Mouse (Mus musculus) midbrain, embryonic 14.5 days (tissue): ENCODE measurements at regions not wholly inside any gene's neighbourhood (a gene's known extent, or its start where the extent isn't known, plus 50 kb on each side); places are given as distances from the start of the nearest gene placed in this dataset.
A peak's percentile ranks its signal among the peaks of the same experiment; 100 is the strongest.

Experiments
- ATAC-seq: fragments of 200-750 bp; cut with Nextera tagmentation; 2 replicates; pipeline ENCODE4 v1.8.0; 2017; ENCODE audit warnings: moderate number of reproducible peaks, moderate library complexity; ENCODE audit not compliant: low FRiP score, low TSS enrichment
- DNase-seq: peaks from one replicate; pipeline ENCODE4 v3.0.0-alpha.2; 2015
- H3K27ac ChIP-seq: fragments of 300-500 bp; sonication (generic); replicated peaks from 2 replicates; pipeline ENCODE4 v1.5.1; 2014; ENCODE audit warnings: mild to moderate bottlenecking, low read depth, low read length, moderate library complexity
- H3K27me3 ChIP-seq: fragments of 300-500 bp; sonication (generic); 2 replicates; pipeline ENCODE4 v1.6.1; 2014; ENCODE audit warnings: low read length, control low read depth, mixed read lengths; ENCODE audit not compliant: control insufficient read depth, insufficient read depth
- H3K36me3 ChIP-seq: fragments of 300-500 bp; sonication (generic); 2 replicates; pipeline ENCODE4 v1.6.1; 2014; ENCODE audit warnings: low read length, control low read depth; ENCODE audit not compliant: control insufficient read depth, insufficient read depth
- H3K4me1 ChIP-seq: fragments of 300-500 bp; sonication (generic); 2 replicates; pipeline ENCODE4 v1.6.1; 2014; ENCODE audit warnings: mild to moderate bottlenecking, antibody characterized with exemption, low read length, control low read depth; ENCODE audit not compliant: control insufficient read depth, insufficient read depth
- H3K4me2 ChIP-seq: fragments of 300-500 bp; sonication (generic); 2 replicates; pipeline ENCODE4 v1.6.1; 2014; ENCODE audit warnings: mild to moderate bottlenecking, low read length, moderate library complexity
- H3K4me3 ChIP-seq: fragments of 300-500 bp; sonication (generic); replicated peaks from 2 replicates; pipeline ENCODE4 v1.5.1; 2014; ENCODE audit warnings: low read depth, low read length
- H3K9ac ChIP-seq: fragments of 300-500 bp; sonication (generic); replicated peaks from 2 replicates; pipeline ENCODE4 v1.6.1; 2014; ENCODE audit warnings: mild to moderate bottlenecking, low read length, moderate library complexity
- H3K9me3 ChIP-seq: fragments of 300-500 bp; sonication (generic); 2 replicates; pipeline ENCODE4 v1.6.1; 2016; ENCODE audit warnings: low read length, control low read depth, mixed read lengths; ENCODE audit not compliant: control insufficient read depth
- WGBS: fragments of 180-500 bp; shearing (Covaris S2); extraction: QIAGEN DNeasy Blood & Tissue Kit; methylation state at CpG from one replicate; pipeline ENCODE4 v1.1.7; 2014; 5-methylcytosine and 5-hydroxymethylcytosine counted together

GRCm38 (mm10) chr4:33552856-33553255, 242.7 kb downstream of the Rngtt start:
- H3K9ac ChIP-seq, result no peak overlapping the region
- no peaks in the 10 kb centered on the region for H3K36me3 ChIP-seq
- WGBS, result 72% methylated on average over 9 of the region's 9 CpGs
- H3K4me3 ChIP-seq, result no peak overlapping the region
- H3K27me3 ChIP-seq, result no peaks in the 10 kb centered on the region
- H3K27ac ChIP-seq, result no peak overlapping the region
- DNase-seq (no peak), ATAC-seq (no peak)
- H3K9me3 ChIP-seq, result no peaks in the 10 kb centered on the region
- H3K4me1 ChIP-seq, result peaks cover 10% of the 10 kb centered on the region; the same call in 1 of the 2 replicates
- no peak overlapping the region for H3K4me2 ChIP-seq

- peaks cover 7% of the 10 kb centered on the region; the same call in 1 of the 2 replicates for H3K4me1 ChIP-seq
- DNase-seq, result no peak
- H3K4me2 ChIP-seq, result no peak overlapping the region
- no peaks in the 10 kb centered on the region for H3K27me3 ChIP-seq
- no peak overlapping the region for H3K27ac ChIP-seq
- no peaks in the 10 kb centered on the region for H3K36me3 ChIP-seq
- no peak overlapping the region for H3K9ac ChIP-seq
- H3K4me3 ChIP-seq, result no peak overlapping the region
- H3K9me3 ChIP-seq, result no peaks in the 10 kb centered on the region
- 33% methylated on average over 6 of the region's 6 CpGs for WGBS
- ATAC-seq, result no peak
Measured at GRCm38 (mm10) chr4:33554606-33555005, 244.5 kb downstream of the Rngtt start.

- Histone ChIP-seq H3K27ac (no peak overlapping the region), H3K36me3 (no peaks in the 10 kb centered on the region), H3K27me3 (no peaks in the 10 kb centered on the region), H3K4me1 (peaks cover 7% of the 10 kb centered on the region; the same call in 1 of the 2 replicates), H3K9ac (no peak overlapping the region), H3K4me3 (no peak overlapping the region), H3K9me3 (no peaks in the 10 kb centered on the region), H3K4me2 (0 out of 2 replicates have a peak overlapping the region, but pooled peaks have one; percentile 19)
- 6% methylated on average over 14 of the region's 14 CpGs for WGBS
- ATAC-seq, result no peak
- no peak for DNase-seq
Measured at GRCm38 (mm10) chr4:33555231-33555933, 245.3 kb downstream of the Rngtt start.

GRCm38 (mm10) chr4:33555966-33556365, 245.9 kb downstream of the Rngtt start:
- no peaks in the 10 kb centered on the region for H3K27me3 ChIP-seq
- no peak for DNase-seq
- no peak overlapping the region for H3K4me3 ChIP-seq
- no peak overlapping the region for H3K4me2 ChIP-seq
- H3K9me3 ChIP-seq, result no peaks in the 10 kb centered on the region
- peaks cover 7% of the 10 kb centered on the region; the same call in 1 of the 2 replicates for H3K4me1 ChIP-seq
- ATAC-seq, result no peak
- no peak overlapping the region for H3K27ac ChIP-seq
- no peak overlapping the region for H3K9ac ChIP-seq
- no peaks in the 10 kb centered on the region for H3K36me3 ChIP-seq
- WGBS, result 32% methylated on average over 12 of the region's 12 CpGs

GRCm38 (mm10) chr4:33556661-33557540, 246.8 kb downstream of the Rngtt start:
- no peaks in the 10 kb centered on the region for H3K9me3 ChIP-seq
- H3K4me2 ChIP-seq, result no peak overlapping the region
- peaks cover 7% of the 10 kb centered on the region; the same call in 1 of the 2 replicates for H3K4me1 ChIP-seq
- no peak overlapping the region for H3K4me3 ChIP-seq
- ATAC-seq (no peak), DNase-seq (no peak)
- H3K9ac ChIP-seq, result no peak overlapping the region
- no peaks in the 10 kb centered on the region for H3K27me3 ChIP-seq
- no peaks in the 10 kb centered on the region for H3K36me3 ChIP-seq
- WGBS, result 84% methylated on average over 12 of the region's 12 CpGs
- no peak overlapping the region for H3K27ac ChIP-seq

- no peak overlapping the region for H3K9ac ChIP-seq
- no peak overlapping the region for H3K4me3 ChIP-seq
- 0 out of 2 replicates have a peak, but pooled peaks cover 4% of the 10 kb centered on the region for H3K4me1 ChIP-seq
- no peak for ATAC-seq
- no peak overlapping the region for H3K4me2 ChIP-seq
- WGBS, result 86% methylated on average over 5 of the region's 5 CpGs
- H3K36me3 ChIP-seq, result no peaks in the 10 kb centered on the region
- no peaks in the 10 kb centered on the region for H3K9me3 ChIP-seq
- no peak overlapping the region for H3K27ac ChIP-seq
- no peaks in the 10 kb centered on the region for H3K27me3 ChIP-seq
- no peak for DNase-seq
Measured at GRCm38 (mm10) chr4:33570274-33570673, 260.2 kb downstream of the Rngtt start.

GRCm38 (mm10) chr4:33571351-33571750, 261.2 kb downstream of the Rngtt start:
- ATAC-seq (no peak), DNase-seq (no peak)
- Histone ChIP-seq H3K27me3 (no peaks in the 10 kb centered on the region), H3K4me2 (no peak overlapping the region), H3K4me1 (0 out of 2 replicates have a peak, but pooled peaks cover 4% of the 10 kb centered on the region), H3K4me3 (no peak overlapping the region), H3K27ac (no peak overlapping the region), H3K36me3 (no peaks in the 10 kb centered on the region), H3K9me3 (no peaks in the 10 kb centered on the region), H3K9ac (no peak overlapping the region)
- WGBS, result 44% methylated on average over 6 of the region's 6 CpGs

- Histone ChIP-seq H3K4me2 (no peak overlapping the region), H3K9ac (no peak overlapping the region), H3K27me3 (no peaks in the 10 kb centered on the region), H3K36me3 (no peaks in the 10 kb centered on the region), H3K27ac (no peak overlapping the region), H3K9me3 (peaks cover 6% of the 10 kb centered on the region; the same call in 1 of the 2 replicates), H3K4me1 (no peaks in the 10 kb centered on the region), H3K4me3 (no peak overlapping the region)
- no peak for ATAC-seq
- DNase-seq, result no peak
- 89% methylated on average over 6 of the region's 6 CpGs for WGBS
Measured at GRCm38 (mm10) chr4:33577631-33578030, 267.5 kb downstream of the Rngtt start.
